Mouse (Mus musculus): ENCODE results near the gene Tspan14. TPM values are rescaled to one million over a fixed set of nuclear protein-coding genes. Genes with fewer than 3 reads are reported as not detected.

Tspan14 gene
- polyA plus RNA-seq, 1 experiment, result 94.2 TPM

- Histone ChIP-seq H3K4me1 (ENCODE audit: control insufficient read depth, insufficient read depth, low read length) (no peaks in the 10 kb centered on the region), H3K4me3 (replicated peaks; ENCODE audit: extremely low read depth, low read depth, low read length) (no peak overlapping the region)
- no peak for TF ChIP-seq POLR2A (IDR thresholded peaks at IDR 0.05; ENCODE audit: borderline replicate concordance, extremely low read depth, low read depth, low read length)
- DNase-seq, result no peak
- 71% methylated on average over 9 of the region's 9 CpGs for WGBS
These were observed 39.1 kb upstream of the Tspan14 start for GRCm38 (mm10) chr14:41005716-41006115.

- no peak for TF ChIP-seq CTCF (IDR thresholded peaks at IDR 0.05; ENCODE audit: insufficient read depth, low read length)
- TF ChIP-seq POLR2A (IDR thresholded peaks at IDR 0.05; ENCODE audit: borderline replicate concordance, extremely low read depth, low read depth, low read length), result no peak
- WGBS, result 60% methylated on average over 22 of the region's 22 CpGs
- Histone ChIP-seq H3K4me1 (ENCODE audit: control insufficient read depth, insufficient read depth, low read length) (no peaks in the 10 kb centered on the region), H3K4me3 (replicated peaks; ENCODE audit: extremely low read depth, low read depth, low read length) (no peak overlapping the region)
- DNase-seq, result no peak
These were observed 37.9 kb upstream of the Tspan14 start for GRCm38 (mm10) chr14:41004201-41005141.

GRCm38 (mm10) chr14:41001576-41001975 is 35.0 kb upstream of the Tspan14 start:
- H3K4me1 ChIP-seq (ENCODE audit: control insufficient read depth, insufficient read depth, low read length), result no peaks in the 10 kb centered on the region
- no peak for DNase-seq
- no peak overlapping the region for H3K4me3 ChIP-seq (replicated peaks; ENCODE audit: extremely low read depth, low read depth, low read length)
- no peak for TF ChIP-seq POLR2A (IDR thresholded peaks at IDR 0.05; ENCODE audit: borderline replicate concordance, extremely low read depth, low read depth, low read length)
- TF ChIP-seq CTCF (IDR thresholded peaks at IDR 0.05; ENCODE audit: insufficient read depth, low read length), result no peak
- WGBS, result 91% methylated on average over 5 of the region's 5 CpGs

GRCm38 (mm10) chr14:41000801-41001200 is 34.2 kb upstream of the Tspan14 start:
- TF ChIP-seq CTCF (IDR thresholded peaks at IDR 0.05; ENCODE audit: insufficient read depth, low read length), result no peak
- TF ChIP-seq POLR2A (IDR thresholded peaks at IDR 0.05; ENCODE audit: borderline replicate concordance, extremely low read depth, low read depth, low read length), result no peak
- no peaks in the 10 kb centered on the region for H3K4me1 ChIP-seq (ENCODE audit: control insufficient read depth, insufficient read depth, low read length)
- 86% methylated on average over 4 of the region's 4 CpGs for WGBS
- H3K4me3 ChIP-seq (replicated peaks; ENCODE audit: extremely low read depth, low read depth, low read length), result no peak overlapping the region
- no peak for DNase-seq

GRCm38 (mm10) chr14:40999904-41000645 is 33.5 kb upstream of the Tspan14 start:
- H3K4me3 ChIP-seq (replicated peaks; ENCODE audit: extremely low read depth, low read depth, low read length), result no peak overlapping the region
- WGBS, result 82% methylated on average over 7 of the region's 7 CpGs
- DNase-seq, result no peak

GRCm38 (mm10) chr14:40996171-40996570 is 29.6 kb upstream of the Tspan14 start:
- no peak for DNase-seq
- Histone ChIP-seq H3K4me1 (ENCODE audit: control insufficient read depth, insufficient read depth, low read length) (no peaks in the 10 kb centered on the region), H3K4me3 (replicated peaks; ENCODE audit: extremely low read depth, low read depth, low read length) (no peak overlapping the region)
- 77% methylated on average over 3 of the region's 3 CpGs for WGBS
- TF ChIP-seq POLR2A (IDR thresholded peaks at IDR 0.05; ENCODE audit: borderline replicate concordance, extremely low read depth, low read depth, low read length) (no peak), CTCF (IDR thresholded peaks at IDR 0.05; ENCODE audit: insufficient read depth, low read length) (no peak)

More at GRCm38 (mm10) chr14:40999904-41000645, 33.5 kb upstream of the Tspan14 start:
- H3K4me1 ChIP-seq (ENCODE audit: control insufficient read depth, insufficient read depth, low read length), result no peaks in the 10 kb centered on the region
- TF ChIP-seq CTCF (IDR thresholded peaks at IDR 0.05; ENCODE audit: insufficient read depth, low read length) (no peak), POLR2A (IDR thresholded peaks at IDR 0.05; ENCODE audit: borderline replicate concordance, extremely low read depth, low read depth, low read length) (no peak)

- TF ChIP-seq CTCF (IDR thresholded peaks at IDR 0.05; ENCODE audit: insufficient read depth, low read length) (no peak), POLR2A (IDR thresholded peaks at IDR 0.05; ENCODE audit: borderline replicate concordance, extremely low read depth, low read depth, low read length) (no peak)
- H3K4me1 ChIP-seq (ENCODE audit: control insufficient read depth, insufficient read depth, low read length), result no peaks in the 10 kb centered on the region
- WGBS, result 42% methylated on average over 6 of the region's 6 CpGs
- no peak for DNase-seq
- no peak overlapping the region for H3K4me3 ChIP-seq (replicated peaks; ENCODE audit: extremely low read depth, low read depth, low read length)
These were observed 25.9 kb upstream of the Tspan14 start for GRCm38 (mm10) chr14:40992464-40992863.

DNA sequence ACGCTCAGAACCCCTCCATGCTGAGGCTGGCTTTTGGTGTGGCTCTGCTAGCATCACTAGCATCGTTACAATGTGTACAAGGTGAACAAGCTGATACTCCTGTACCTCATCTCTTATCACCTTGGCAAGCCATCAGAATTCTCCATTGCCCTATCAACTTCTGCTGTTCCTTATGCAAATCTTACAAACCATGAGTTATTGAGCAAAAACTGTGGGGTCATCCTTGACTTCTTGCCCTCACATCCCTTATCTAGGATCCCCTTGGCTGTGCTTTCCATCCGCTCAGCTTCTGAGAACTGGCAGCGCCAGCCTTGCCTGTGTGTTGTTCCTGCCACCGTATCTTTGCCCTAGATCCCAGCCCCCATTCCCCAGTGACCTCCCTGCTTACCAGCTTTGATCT is 22.2 kb upstream of the Tspan14 start:
- Histone ChIP-seq H3K4me1 (ENCODE audit: control insufficient read depth, insufficient read depth, low read length) (no peaks in the 10 kb centered on the region), H3K4me3 (replicated peaks; ENCODE audit: extremely low read depth, low read depth, low read length) (no peak overlapping the region)
- TF ChIP-seq POLR2A (IDR thresholded peaks at IDR 0.05; ENCODE audit: borderline replicate concordance, extremely low read depth, low read depth, low read length) (no peak), CTCF (IDR thresholded peaks at IDR 0.05; ENCODE audit: insufficient read depth, low read length) (no peak)
- no peak for DNase-seq
- WGBS, result 90% methylated on average over 5 of the region's 5 CpGs

DNA sequence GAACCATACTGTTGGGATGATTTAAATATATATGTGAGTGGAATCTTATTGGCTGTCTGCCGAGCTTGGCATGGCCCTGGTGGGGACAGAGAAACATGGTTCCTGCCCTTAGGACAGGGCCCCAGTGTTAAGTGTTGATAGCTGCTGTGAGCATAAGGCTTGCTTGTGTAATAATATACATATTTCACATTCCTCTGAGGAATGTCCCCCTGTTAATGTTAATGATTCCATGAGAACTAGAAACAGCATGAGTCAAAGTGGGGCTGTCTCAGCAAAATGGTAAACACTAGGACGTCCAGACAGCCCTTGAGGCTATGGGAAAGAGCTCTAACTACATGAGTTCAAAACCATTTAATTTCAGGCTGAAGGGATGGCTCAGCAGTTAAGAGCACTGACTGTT is 20.6 kb upstream of the Tspan14 start:
- no peak for DNase-seq
- WGBS, result 62% methylated on average over 2 of the region's 2 CpGs

More for the DNA sequence above, 20.6 kb upstream of the Tspan14 start:
- H3K4me1 ChIP-seq (ENCODE audit: control insufficient read depth, insufficient read depth, low read length), result no peaks in the 10 kb centered on the region
- no peak overlapping the region for H3K4me3 ChIP-seq (replicated peaks; ENCODE audit: extremely low read depth, low read depth, low read length)
- TF ChIP-seq POLR2A (IDR thresholded peaks at IDR 0.05; ENCODE audit: borderline replicate concordance, extremely low read depth, low read depth, low read length) (no peak), CTCF (IDR thresholded peaks at IDR 0.05; ENCODE audit: insufficient read depth, low read length) (no peak)

Measured in lung, adult 2 months (tissue).